Mouse (Mus musculus): ENCODE results near the gene Gm28308.

Gene Gm28308

GRCm38 (mm10) chr6:52208868-52209684, 4.1 kb downstream of the Gm28308 start:
- in situ Hi-C loops (cut with MboI, MseI), result no loop called here

GRCm38 (mm10) chr6:52208072-52208867, 4.9 kb downstream of the Gm28308 start, which contains the start of gene Hoxa6:
Hoxa6 (minus strand) TSS chr6:52208722.
- in situ Hi-C loops (cut with MboI, MseI), result no loop called here

- in situ Hi-C loops (cut with MboI, MseI), result no loop called here
Measured at GRCm38 (mm10) chr6:52207684-52207976, 5.5 kb downstream of the Gm28308 start.

GRCm38 (mm10) chr6:52206882-52207683, 6.1 kb downstream of the Gm28308 start:
- in situ Hi-C loops (cut with MboI, MseI), result no loop called here

GRCm38 (mm10) chr6:52205638-52206621, 7.2 kb downstream of the Gm28308 start:
- in situ Hi-C loops (cut with MboI, MseI), result no loop called here

GRCm38 (mm10) chr6:52205221-52205620, 7.9 kb downstream of the Gm28308 start:
- in situ Hi-C loops (cut with MboI, MseI), result no loop called here

- in situ Hi-C loops (cut with MboI, MseI), result no loop called here
Measured at GRCm38 (mm10) chr6:52204050-52204752, 8.9 kb downstream of the Gm28308 start, which contains the start of gene Hoxa5. Hoxa5 (minus strand) TSS chr6:52204587.

GRCm38 (mm10) chr6:52203371-52204049, 9.6 kb downstream of the Gm28308 start:
- in situ Hi-C loops (cut with MboI, MseI), result no loop called here

- in situ Hi-C loops (cut with MboI, MseI), result no loop called here
Measured at GRCm38 (mm10) chr6:52203121-52203370, 10.1 kb downstream of the Gm28308 start.

- in situ Hi-C loops (cut with MboI, MseI), result no loop called here
Measured at GRCm38 (mm10) chr6:52202362-52203120, 10.6 kb downstream of the Gm28308 start.

- in situ Hi-C loops (cut with MboI, MseI), result no loop called here
Measured at GRCm38 (mm10) chr6:52201269-52201668, 11.9 kb downstream of the Gm28308 start.

- in situ Hi-C loops (cut with MboI, MseI), result no loop called here
Measured at GRCm38 (mm10) chr6:52200751-52201250, 12.3 kb downstream of the Gm28308 start.

GRCm38 (mm10) chr6:52200073-52200750, 12.9 kb downstream of the Gm28308 start:
- in situ Hi-C loops (cut with MboI, MseI), result no loop called here

- in situ Hi-C loops (cut with MboI, MseI), result no loop called here
Measured at GRCm38 (mm10) chr6:52197271-52197670, 15.9 kb downstream of the Gm28308 start.

GRCm38 (mm10) chr6:52196811-52197210, 16.3 kb downstream of the Gm28308 start:
- in situ Hi-C loops (cut with MboI, MseI), result no loop called here

- in situ Hi-C loops (cut with MboI, MseI), result no loop called here
Measured at GRCm38 (mm10) chr6:52194690-52195089, 18.4 kb downstream of the Gm28308 start.

- in situ Hi-C loops (cut with MboI, MseI), result no loop called here
Measured at GRCm38 (mm10) chr6:52191860-52192550, 21.1 kb downstream of the Gm28308 start.
